ENCODE assay signal across 13 mouse cellular contexts in genomic region chr12:102280867-102281503, GRCm38 (mm10).
"Had no signal": no experiment of that assay in that cellular context is flagged by ENCODE, and none has a peak within 500 bp of the region (broad histone marks: within the 10 kb centered on the region; RNA-seq: fewer than 3 reads in every experiment).

No protein-coding gene starts in this region.

- DNase-seq: kidney, postnatal 10 days; kidney, postnatal 4 days; left cerebral cortex, postnatal 4 days; lung, adult 2 months; lung, postnatal 14 days; right cerebral cortex, postnatal 25 days had no signal

- H3K36me3 ChIP-seq: limb, embryonic 13.5 days; midbrain, embryonic 12.5 days had no signal

- H3K4me3 ChIP-seq: layer of hippocampus, adult 2 months; limb, embryonic 13.5 days; midbrain, embryonic 12.5 days had no signal

- H3K27ac ChIP-seq: layer of hippocampus, adult 2 months; limb, embryonic 13.5 days; liver, embryonic 14.5 days; macrophage; midbrain, embryonic 12.5 days; stomach, postnatal 0 days had no signal

- ATAC-seq: midbrain, embryonic 16.5 days had no signal

- H3K9me3 ChIP-seq: midbrain, embryonic 12.5 days had no signal

- H3K4me2 ChIP-seq: limb, embryonic 13.5 days; midbrain, embryonic 12.5 days had no signal

- H3K9ac ChIP-seq: limb, embryonic 13.5 days; liver, embryonic 14.5 days; midbrain, embryonic 12.5 days had no signal
